Mouse (Mus musculus): Measurements from ENCODE around the gene Pogk. TPM values are rescaled to one million over a fixed set of nuclear protein-coding genes. Genes with fewer than 3 reads are reported as not detected.

Gene Pogk
- polyA plus RNA-seq (2014; fragmentation: Nextera tagmentation; extraction: Ambion mirVana), result 18.9 and 22.2 TPM in 2 replicates

DNA sequence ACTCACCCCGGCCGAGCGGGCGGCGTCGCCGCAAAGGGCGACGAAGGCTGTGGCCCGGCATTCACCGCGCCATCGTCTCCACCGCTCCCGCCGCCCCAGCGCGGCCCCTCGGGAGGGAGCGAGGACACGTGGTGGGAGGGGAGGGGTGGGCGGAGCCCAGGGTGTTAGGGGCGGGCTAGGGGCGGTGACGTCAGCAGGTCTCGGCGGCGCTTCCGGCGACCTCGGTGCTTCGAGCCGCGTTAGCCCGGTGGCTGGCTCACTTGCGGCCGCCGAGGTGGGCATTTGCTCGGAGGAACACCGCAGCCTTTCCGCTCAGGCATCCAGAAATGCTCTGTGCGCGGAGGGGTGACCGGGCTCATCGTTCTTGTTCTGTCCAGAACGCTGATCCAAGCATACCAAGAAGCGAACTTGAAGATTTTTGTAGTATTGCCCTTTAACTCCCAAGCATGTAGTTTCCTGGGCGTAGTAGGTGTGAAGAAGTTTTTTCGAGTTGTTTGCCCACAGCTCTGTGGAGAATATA, at the start of gene Pogk:
Gene Pogk (minus strand): TSS at position 163 of the 520 bp plus-strand sequence.
- peak within 1 kb of the TSS; percentile 70 for H3K27ac ChIP-seq (ENCODE audit: low read depth)
- no peaks in the 10 kb centered on the region for H3K27me3 ChIP-seq (ENCODE audit: insufficient read depth, low read length)
- H3K4me1 ChIP-seq (ENCODE audit: insufficient read depth), result 0 out of 2 replicates have a peak, but pooled peaks cover 7% of the 10 kb centered on the region
- H3K4me3 ChIP-seq (ENCODE audit: low read depth, low read length), result peak within 1 kb of the TSS; percentile 75
- H3K9me3 ChIP-seq (ENCODE audit: low read depth, low read length), result no peaks in the 10 kb centered on the region
- peaks cover 23% of the 10 kb centered on the region; the same call in 1 of the 2 replicates for H3K36me3 ChIP-seq (ENCODE audit: insufficient read depth)
- peak; percentile 90 for DNase-seq
- peak; percentile 94 for ATAC-seq (ENCODE audit: insufficient read depth)
- peak within 1 kb of the TSS; percentile 87 for H3K4me2 ChIP-seq
- H3K9ac ChIP-seq, result peak within 1 kb of the TSS; percentile 87
- no peak for TF ChIP-seq CTCF (IDR thresholded peaks at IDR 0.05; ENCODE audit: low read depth)
- WGBS, result 3% methylated on average over 40 of the region's 49 CpGs

DNA sequence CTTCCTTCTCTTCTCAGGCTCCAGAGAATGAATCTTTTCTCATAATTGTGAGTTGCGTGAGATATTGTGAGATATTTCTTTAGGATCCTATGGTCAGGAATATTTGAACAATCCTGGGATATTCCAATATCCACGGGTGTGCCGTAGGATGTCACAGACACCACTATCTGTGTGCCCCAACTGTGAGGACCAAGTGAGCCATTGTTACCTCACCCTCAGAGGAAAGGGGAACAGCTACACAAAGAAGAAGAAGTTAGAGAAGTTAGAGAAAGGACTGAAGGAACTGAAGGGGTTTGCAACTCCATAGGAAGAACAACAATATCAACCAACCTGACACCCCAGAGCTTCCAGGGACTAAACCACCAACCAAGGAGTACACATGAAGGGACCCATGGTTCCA, 32.3 kb upstream of the Pogk start:
- no peak overlapping the region for H3K9ac ChIP-seq
- no peak for ATAC-seq (ENCODE audit: insufficient read depth)
- TF ChIP-seq CTCF (IDR thresholded peaks at IDR 0.05; ENCODE audit: low read depth), result no peak

DNA sequence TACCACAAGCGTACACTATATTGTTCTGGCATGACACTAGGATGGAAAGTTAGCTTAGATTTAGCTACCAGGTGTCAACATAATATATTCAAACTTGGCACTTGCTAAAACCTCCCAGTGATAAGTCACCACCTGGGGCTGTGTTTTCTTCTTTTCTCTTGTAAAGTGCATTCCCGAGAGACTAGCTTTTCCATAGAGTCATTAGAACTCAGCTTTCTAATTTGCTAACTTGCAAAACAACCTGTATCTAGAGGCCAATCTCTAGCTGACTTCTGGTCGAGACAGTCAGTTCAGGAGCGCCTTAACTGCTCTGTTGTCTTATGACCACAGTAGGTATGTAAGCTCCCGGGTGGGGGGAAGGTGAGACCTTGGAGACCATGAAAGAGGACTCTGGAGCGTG, 29.8 kb upstream of the Pogk start:
- Histone ChIP-seq H3K36me3 (ENCODE audit: insufficient read depth) (no peaks in the 10 kb centered on the region), H3K27ac (ENCODE audit: low read depth) (no peak overlapping the region)
- 54% methylated on average over 6 of the region's 6 CpGs for WGBS

More for the DNA sequence above, 32.3 kb upstream of the Pogk start:
- H3K4me2 ChIP-seq, result no peak overlapping the region
- H3K9me3 ChIP-seq (ENCODE audit: low read depth, low read length), result no peaks in the 10 kb centered on the region
- DNase-seq, result no peak
- no peaks in the 10 kb centered on the region for H3K4me1 ChIP-seq (ENCODE audit: insufficient read depth)
- no peak overlapping the region for H3K4me3 ChIP-seq (ENCODE audit: low read depth, low read length)
- H3K36me3 ChIP-seq (ENCODE audit: insufficient read depth), result no peaks in the 10 kb centered on the region
- no peak overlapping the region for H3K27ac ChIP-seq (ENCODE audit: low read depth)
- H3K27me3 ChIP-seq (ENCODE audit: insufficient read depth, low read length), result no peaks in the 10 kb centered on the region
- WGBS, result 85% methylated on average over 3 of the region's 3 CpGs

DNA sequence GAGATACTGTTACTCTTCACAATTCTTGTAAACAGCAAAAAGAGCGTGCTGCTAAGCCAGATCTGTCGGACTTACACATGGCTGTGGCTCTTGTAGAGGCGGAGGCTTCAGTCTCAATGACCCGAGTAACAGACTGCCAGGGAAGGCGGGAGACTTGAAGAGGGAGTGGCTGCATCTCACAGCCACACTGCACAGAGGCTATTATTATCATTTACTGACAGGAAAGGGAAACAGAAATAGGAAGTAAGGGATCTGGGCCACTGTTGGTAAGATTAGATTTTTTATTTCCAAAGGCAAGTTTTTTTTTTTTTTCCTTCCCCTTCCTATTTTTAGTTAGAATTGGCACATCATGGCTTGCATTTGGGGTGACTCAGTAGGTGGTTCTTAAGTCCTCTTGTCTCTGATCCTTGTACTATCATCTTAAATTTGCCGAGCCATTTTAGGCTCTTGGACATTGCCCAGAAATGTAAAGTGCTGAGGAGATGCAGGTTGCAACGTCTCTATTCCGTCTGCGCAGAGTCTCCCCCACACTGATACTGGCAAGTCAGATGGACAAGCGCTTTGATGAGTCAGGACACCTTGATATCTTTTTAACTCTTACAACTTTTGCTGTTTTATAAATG, 20.3 kb upstream of the Pogk start:
- Histone ChIP-seq H3K4me2 (no peak overlapping the region), H3K36me3 (ENCODE audit: insufficient read depth) (no peaks in the 10 kb centered on the region), H3K27me3 (ENCODE audit: insufficient read depth, low read length) (no peaks in the 10 kb centered on the region), H3K4me3 (ENCODE audit: low read depth, low read length) (no peak overlapping the region), H3K4me1 (ENCODE audit: insufficient read depth) (no peaks in the 10 kb centered on the region), H3K27ac (ENCODE audit: low read depth) (no peak overlapping the region), H3K9ac (no peak overlapping the region), H3K9me3 (ENCODE audit: low read depth, low read length) (no peaks in the 10 kb centered on the region)
- 50% methylated on average over 10 of the region's 10 CpGs for WGBS
- no peak for TF ChIP-seq CTCF (IDR thresholded peaks at IDR 0.05; ENCODE audit: low read depth)
- DNase-seq, result peak; percentile 23
- no peak; the same call in 1 of the 2 replicates for ATAC-seq (ENCODE audit: insufficient read depth)

More for the DNA sequence above, 29.8 kb upstream of the Pogk start:
- Histone ChIP-seq H3K9ac (no peak overlapping the region), H3K9me3 (ENCODE audit: low read depth, low read length) (no peaks in the 10 kb centered on the region), H3K27me3 (ENCODE audit: insufficient read depth, low read length) (no peaks in the 10 kb centered on the region), H3K4me3 (ENCODE audit: low read depth, low read length) (no peak overlapping the region), H3K4me1 (ENCODE audit: insufficient read depth) (no peaks in the 10 kb centered on the region), H3K4me2 (no peak overlapping the region)
- no peak for ATAC-seq (ENCODE audit: insufficient read depth)
- DNase-seq, result no peak
- TF ChIP-seq CTCF (IDR thresholded peaks at IDR 0.05; ENCODE audit: low read depth), result no peak

DNA sequence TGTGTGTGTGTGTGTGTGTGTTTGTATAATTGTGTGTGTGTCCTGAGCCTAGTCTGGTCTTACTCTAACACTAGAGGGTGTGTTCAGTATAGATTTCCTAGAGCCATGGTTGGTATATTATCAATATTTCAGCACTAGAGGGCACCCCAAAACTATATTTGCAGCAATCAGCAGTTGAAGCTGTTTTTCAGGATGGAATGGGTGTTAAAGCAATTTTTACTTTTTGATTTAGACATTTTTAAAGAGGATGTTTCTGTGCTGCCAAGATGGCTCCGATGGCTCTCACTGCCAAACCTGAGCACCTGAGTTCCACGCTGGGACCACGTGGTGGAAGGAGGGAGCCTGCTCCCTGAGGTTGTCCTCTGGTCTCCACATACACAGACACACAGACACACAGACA, 19.4 kb upstream of the Pogk start:
- ATAC-seq (ENCODE audit: insufficient read depth), result no peak
- TF ChIP-seq CTCF (IDR thresholded peaks at IDR 0.05; ENCODE audit: low read depth), result peak; percentile 49
- WGBS, result 61% methylated on average over 3 of the region's 3 CpGs
- Histone ChIP-seq H3K27ac (ENCODE audit: low read depth) (no peak overlapping the region), H3K9me3 (ENCODE audit: low read depth, low read length) (no peaks in the 10 kb centered on the region), H3K4me3 (ENCODE audit: low read depth, low read length) (no peak overlapping the region), H3K9ac (no peak overlapping the region), H3K27me3 (ENCODE audit: insufficient read depth, low read length) (no peaks in the 10 kb centered on the region), H3K4me2 (no peak overlapping the region), H3K36me3 (ENCODE audit: insufficient read depth) (no peaks in the 10 kb centered on the region), H3K4me1 (ENCODE audit: insufficient read depth) (no peaks in the 10 kb centered on the region)
- peak; percentile 68 for DNase-seq

DNA sequence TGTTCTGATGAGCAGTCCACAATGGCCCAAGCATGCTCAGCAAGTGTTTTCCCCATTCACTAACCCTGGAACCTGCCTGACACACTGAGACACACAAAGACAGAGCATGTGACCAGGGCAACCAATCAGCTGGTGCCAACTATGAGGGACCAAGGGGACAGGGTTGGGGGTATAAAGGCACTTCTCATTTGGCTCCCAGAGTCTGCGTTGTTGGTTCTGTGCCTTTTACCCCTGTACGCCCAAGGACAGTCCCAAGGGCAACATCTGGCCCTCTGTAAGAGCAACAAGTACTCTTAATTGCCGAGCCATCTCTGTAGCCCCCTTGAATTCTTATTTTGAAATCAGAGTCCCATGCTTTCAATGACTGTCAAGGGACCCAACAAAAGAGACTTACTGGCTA, 2.6 kb upstream of the Pogk start:
- Histone ChIP-seq H3K9me3 (ENCODE audit: low read depth, low read length) (no peaks in the 10 kb centered on the region), H3K4me1 (ENCODE audit: insufficient read depth) (0 out of 2 replicates have a peak, but pooled peaks cover 7% of the 10 kb centered on the region), H3K27ac (ENCODE audit: low read depth) (no peak overlapping the region), H3K4me2 (no peak overlapping the region), H3K4me3 (ENCODE audit: low read depth, low read length) (no peak overlapping the region), H3K9ac (no peak overlapping the region), H3K27me3 (ENCODE audit: insufficient read depth, low read length) (no peaks in the 10 kb centered on the region), H3K36me3 (ENCODE audit: insufficient read depth) (0 out of 2 replicates have a peak, but pooled peaks cover 5% of the 10 kb centered on the region)
- no peak for TF ChIP-seq CTCF (IDR thresholded peaks at IDR 0.05; ENCODE audit: low read depth)
- no peak for ATAC-seq (ENCODE audit: insufficient read depth)
- WGBS, result 92% methylated on average over 3 of the region's 3 CpGs
- DNase-seq, result no peak

- no peaks in the 10 kb centered on the region for H3K9me3 ChIP-seq (ENCODE audit: low read depth, low read length)
- no peak for TF ChIP-seq CTCF (IDR thresholded peaks at IDR 0.05; ENCODE audit: low read depth)
- no peak overlapping the region for H3K4me3 ChIP-seq (ENCODE audit: low read depth, low read length)
- no peak overlapping the region for H3K27ac ChIP-seq (ENCODE audit: low read depth)
- H3K9ac ChIP-seq, result no peak overlapping the region
- WGBS, result 93% methylated on average over 1 of the region's 1 CpGs
- ATAC-seq (ENCODE audit: insufficient read depth) (no peak), DNase-seq (no peak)
- H3K36me3 ChIP-seq (ENCODE audit: insufficient read depth), result peaks cover 10% of the 10 kb centered on the region; the same call in 1 of the 2 replicates
- H3K4me1 ChIP-seq (ENCODE audit: insufficient read depth), result 0 out of 2 replicates have a peak, but pooled peaks cover 7% of the 10 kb centered on the region
- no peak overlapping the region for H3K4me2 ChIP-seq
- H3K27me3 ChIP-seq (ENCODE audit: insufficient read depth, low read length), result no peaks in the 10 kb centered on the region
These were observed 1.9 kb upstream of the Pogk start for GRCm38 (mm10) chr1:166411541-166411940.

Measured in lung, embryonic 14.5 days (tissue).